Mouse (Mus musculus) embryonic facial prominence, embryonic 14.5 days (tissue): ENCODE data around the gene Lig4. TPM values are rescaled to one million over a fixed set of nuclear protein-coding genes. Genes with fewer than 3 reads are reported as not detected.

Experiments
- ATAC-seq: fragments of 200-750 bp; cut with Nextera tagmentation; 2 replicates; pipeline ENCODE4 v1.8.0; 2017; ENCODE audit warnings: low read depth, moderate number of reproducible peaks, moderate TSS enrichment
- DNase-seq: peaks from one replicate; pipeline ENCODE4 v3.0.0-alpha.2; 2015; ENCODE audit warnings: low spot score
- H3K27ac ChIP-seq: fragments of 300-500 bp; sonication (generic); replicated peaks from 2 replicates; pipeline ENCODE4 v1.5.1; 2014; ENCODE audit warnings: low read depth, mild to moderate bottlenecking, low read length, moderate library complexity
- H3K27me3 ChIP-seq: fragments of 300-500 bp; sonication (generic); replicated peaks from 2 replicates; pipeline ENCODE4 v1.6.1; 2014; ENCODE audit warnings: low read length; ENCODE audit not compliant: control insufficient read depth, insufficient read depth
- H3K36me3 ChIP-seq: fragments of 300-500 bp; sonication (generic); 2 replicates; pipeline ENCODE4 v1.6.1; 2014; ENCODE audit warnings: low read length, mixed read lengths; ENCODE audit not compliant: control insufficient read depth, insufficient read depth
- H3K4me1 ChIP-seq: fragments of 300-500 bp; sonication (generic); 2 replicates; pipeline ENCODE4 v1.6.1; 2014; ENCODE audit warnings: antibody characterized with exemption, low read length; ENCODE audit not compliant: control insufficient read depth, insufficient read depth
- H3K4me2 ChIP-seq: fragments of 300-500 bp; sonication (generic); 2 replicates; pipeline ENCODE4 v1.6.1; 2014; ENCODE audit warnings: low read depth, mild to moderate bottlenecking, low read length, moderate library complexity, mixed read lengths
- H3K4me3 ChIP-seq: fragments of 300-500 bp; sonication (generic); 2 replicates; pipeline ENCODE4 v1.5.1; 2014; ENCODE audit warnings: low read depth, mild to moderate bottlenecking, low read length
- H3K9ac ChIP-seq: fragments of 300-500 bp; sonication (generic); 2 replicates; pipeline ENCODE4 v1.6.1; 2014; ENCODE audit warnings: low read depth, mild to moderate bottlenecking, low read length, moderate library complexity, mixed read lengths
- H3K9me3 ChIP-seq: fragments of 300-500 bp; sonication (generic); 2 replicates; pipeline ENCODE4 v1.6.1; 2016; ENCODE audit warnings: low read length; ENCODE audit not compliant: control insufficient read depth
- WGBS: fragments of 180-500 bp; shearing (Covaris S2); extraction: QIAGEN DNeasy Blood & Tissue Kit; methylation state at CpG from one replicate; pipeline ENCODE4 v1.1.7; 2014; 5-methylcytosine and 5-hydroxymethylcytosine counted together
- polyA plus RNA-seq: library from polyadenylated mRNA; unstranded; fragments of >200 nt; fragmentation: Nextera tagmentation; extraction: Ambion mirVana; gene quantifications from 2 replicates; pipeline ENCODE4 v1.2.1, GENCODE M21; 2014

The Lig4 gene
- polyA plus RNA-seq, 1 experiment from 2014 or later, result 5.5 TPM

GRCm38 (mm10) chr8:9949134-9949890 lies 28.2 kb downstream of the Lig4 start:
- Histone ChIP-seq H3K4me2 (no peak overlapping the region), H3K4me3 (no peak overlapping the region), H3K27ac (no peak overlapping the region), H3K9ac (no peak overlapping the region), H3K4me1 (no peaks in the 10 kb centered on the region), H3K27me3 (no peaks in the 10 kb centered on the region), H3K36me3 (no peaks in the 10 kb centered on the region), H3K9me3 (no peaks in the 10 kb centered on the region)
- 58% methylated on average over 10 of the region's 10 CpGs for whole genome bisulfite sequencing
- no peak for ATAC-seq
- no peak for DNase-seq

- no peak for DNase-seq
- ATAC-seq, result no peak
- no peaks in the 10 kb centered on the region for H3K4me1 ChIP-seq
- no peaks in the 10 kb centered on the region for H3K36me3 ChIP-seq
- H3K4me2 ChIP-seq, result no peak overlapping the region
- 69% methylated on average over 7 of the region's 7 CpGs for WGBS
- H3K4me3 ChIP-seq, result no peak overlapping the region
- H3K27me3 ChIP-seq, result no peaks in the 10 kb centered on the region
- H3K9ac ChIP-seq, result no peak overlapping the region
- H3K9me3 ChIP-seq, result no peaks in the 10 kb centered on the region
- H3K27ac ChIP-seq, result no peak overlapping the region
These were observed 41.9 kb downstream of the Lig4 start for GRCm38 (mm10) chr8:9935574-9935973.

- no peak overlapping the region for H3K4me2 ChIP-seq
- no peaks in the 10 kb centered on the region for H3K9me3 ChIP-seq
- no peak overlapping the region for H3K27ac ChIP-seq
- no peak overlapping the region for H3K4me3 ChIP-seq
- H3K9ac ChIP-seq, result no peak overlapping the region
- ATAC-seq, result no peak
- WGBS, result 34% methylated on average over 10 of the region's 10 CpGs
- DNase-seq, result peak; percentile 37
- H3K27me3 ChIP-seq, result no peaks in the 10 kb centered on the region
- H3K4me1 ChIP-seq, result no peaks in the 10 kb centered on the region
- no peaks in the 10 kb centered on the region for H3K36me3 ChIP-seq
These were observed 42.5 kb downstream of the Lig4 start for GRCm38 (mm10) chr8:9934891-9935565.

- no peak overlapping the region for H3K4me2 ChIP-seq
- no peak overlapping the region for H3K27ac ChIP-seq
- ATAC-seq (no peak), DNase-seq (no peak)
- H3K36me3 ChIP-seq, result no peaks in the 10 kb centered on the region
- no peak overlapping the region for H3K4me3 ChIP-seq
- no peaks in the 10 kb centered on the region for H3K9me3 ChIP-seq
- H3K4me1 ChIP-seq, result no peaks in the 10 kb centered on the region
- H3K9ac ChIP-seq, result no peak overlapping the region
- H3K27me3 ChIP-seq, result no peaks in the 10 kb centered on the region
These were observed 44.8 kb downstream of the Lig4 start for GRCm38 (mm10) chr8:9932711-9933110.

GRCm38 (mm10) chr8:9929746-9930445 lies 47.6 kb downstream of the Lig4 start:
- H3K4me3 ChIP-seq, result no peak overlapping the region
- H3K27ac ChIP-seq, result no peak overlapping the region
- no peaks in the 10 kb centered on the region for H3K36me3 ChIP-seq
- H3K9me3 ChIP-seq, result no peaks in the 10 kb centered on the region
- ATAC-seq (no peak), DNase-seq (no peak)
- WGBS, result 68% methylated on average over 14 of the region's 14 CpGs
- no peak overlapping the region for H3K4me2 ChIP-seq
- H3K4me1 ChIP-seq, result no peaks in the 10 kb centered on the region
- no peak overlapping the region for H3K9ac ChIP-seq
- H3K27me3 ChIP-seq, result no peaks in the 10 kb centered on the region

Other genes starting within 250 kb of the Lig4 start
- gene Fam155a, start 206.5 kb downstream of the Lig4 start, polyA plus RNA-seq, result 0.84 and 1.0 TPM in 2 replicates
- gene Gm10217, start 113.4 kb downstream of the Lig4 start, polyA plus RNA-seq, result not detected in 2 replicates
- gene Abhd13, start within 50 bp of the Lig4 start, polyA plus RNA-seq, result 19.5 and 22.2 TPM in 2 replicates
- gene Tnfsf13b, start 28.8 kb upstream of the Lig4 start, polyA plus RNA-seq, result 0.15 and 0.38 TPM in 2 replicates
- 0.77 and 0.89 TPM in 2 replicates for gene Myo16, start 176.2 kb upstream of the Lig4 start, polyA plus RNA-seq